Mouse (Mus musculus): ENCODE measurements around the gene Btbd35f5. TPM values are rescaled to one million over a fixed set of nuclear protein-coding genes. Genes with fewer than 3 reads are reported as not detected.
"Not testable (repeated sequence)": the region's sequence is repeated elsewhere in the genome, so short reads cannot be mapped to it uniquely, and the experiment has no call there.

The Btbd35f5 gene
- polyA plus RNA-seq (2015; fragmentation: Nextera tagmentation; extraction: Ambion mirVana) = not detected in 2 replicates

DNA sequence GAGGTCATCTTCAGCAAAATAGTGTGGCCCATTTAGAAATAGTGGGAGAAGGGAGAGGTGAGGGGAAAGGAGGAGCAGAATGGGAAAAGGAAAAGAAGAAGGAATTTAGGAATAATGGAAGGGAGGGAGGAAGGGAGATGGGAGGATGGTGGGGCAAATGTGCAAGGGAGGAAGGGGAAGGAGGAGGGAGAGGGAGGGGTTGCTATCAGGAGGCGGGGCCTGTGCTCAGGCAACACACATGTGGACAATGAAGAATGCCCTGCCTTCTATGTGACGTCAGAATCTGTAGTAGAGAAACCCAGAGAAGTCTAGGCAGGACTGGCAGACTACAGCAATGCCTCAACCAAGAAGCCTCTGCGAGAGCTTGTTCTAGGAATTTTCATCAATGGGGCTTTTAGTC, at the start of gene Btbd35f5:
Gene Btbd35f5 (plus strand): TSS at position 301 of the 400 bp plus-strand sequence.
- no CpG with 5 or more reads among the region's 3 CpGs for WGBS

DNA sequence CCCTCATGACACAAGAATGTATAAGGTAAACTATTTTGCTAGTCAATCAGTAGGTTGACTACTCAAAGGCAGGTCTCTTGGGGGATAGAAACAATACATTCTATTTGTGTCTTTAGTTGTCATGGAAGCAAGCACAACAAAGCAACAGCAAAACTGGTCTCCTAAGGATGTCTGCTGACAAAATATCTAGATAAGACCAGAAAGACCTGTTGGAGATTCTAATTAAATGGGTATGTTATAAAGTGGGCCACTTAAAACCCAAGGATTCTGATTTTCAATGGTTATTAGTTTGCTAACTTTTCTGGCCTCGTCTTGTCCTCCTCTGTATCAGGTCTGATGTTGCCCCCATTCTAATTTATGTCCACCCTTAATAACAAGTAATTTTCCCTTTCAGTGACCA, 32.2 kb upstream of the Btbd35f5 start, which contains the start of gene Gm21789:
Gene Gm21789 (plus strand): TSS at position 301 of the 400 bp plus-strand sequence.
- H3K4me1 ChIP-seq (replicated peaks); H3K9me3 ChIP-seq; H3K27ac ChIP-seq (replicated peaks); ATAC-seq (ENCODE audit: low FRiP score, low read depth); H3K4me2 ChIP-seq; H3K4me3 ChIP-seq; H3K27me3 ChIP-seq; H3K9ac ChIP-seq; H3K36me3 ChIP-seq: not testable (repeated sequence)
- no CpG with 5 or more reads among the region's 1 CpGs for WGBS

More for the DNA sequence above, at the start of gene Btbd35f5:
- H3K9me3 ChIP-seq; ATAC-seq (ENCODE audit: low FRiP score, low read depth); H3K4me3 ChIP-seq; H3K36me3 ChIP-seq; H3K4me1 ChIP-seq (replicated peaks); H3K4me2 ChIP-seq; H3K27ac ChIP-seq (replicated peaks); H3K9ac ChIP-seq; H3K27me3 ChIP-seq: not testable (repeated sequence)

Other genes with a start within 250 kb of the Btbd35f5 start
- gene Btbd35f21, start 247.8 kb upstream of the Btbd35f5 start, polyA plus RNA-seq (2015; fragmentation: Nextera tagmentation; extraction: Ambion mirVana) = not detected in 2 replicates
- gene Btbd35f30, start 79.3 kb upstream of the Btbd35f5 start, polyA plus RNA-seq (2015; fragmentation: Nextera tagmentation; extraction: Ambion mirVana) = not detected in 2 replicates
- gene Gm21789, start 32.1 kb upstream of the Btbd35f5 start, polyA plus RNA-seq (2015; fragmentation: Nextera tagmentation; extraction: Ambion mirVana) = not detected in 2 replicates

All from hindbrain, embryonic 15.5 days (tissue).